Mouse (Mus musculus): ENCODE data around the gene Pex11a. TPM values are rescaled to one million over a fixed set of nuclear protein-coding genes. Genes with fewer than 3 reads are reported as not detected.
A peak's percentile ranks its signal among the peaks of the same experiment; 100 is the strongest.

Pex11a gene
- total and polyA plus RNA-seq, 3 experiments: 2.1 to 4.3 (median 3.4) TPM

- no peak for DNase-seq (ENCODE audit: extremely low read depth)
- Histone ChIP-seq H3K27me3 (replicated peaks) (peaks cover under 1% of the 10 kb centered on the region), H3K4me1 (ENCODE audit: control insufficient read depth in 1 of 2, insufficient read depth in 2 of 2) (peaks cover 0 to 10% of the 10 kb centered on the region in 2 experiments; a peak in 3 of 4 replicates), H3K9ac (ENCODE audit: insufficient read depth, low read depth) (no peak overlapping the region), H3K4me3 (replicated peaks in 1 of 3; ENCODE audit: low read depth in 2 of 3, low read length in 2 of 3, poor library complexity in 1 of 3) (no peak overlapping the region), H3K9me3 (replicated peaks; ENCODE audit: low read length) (no peaks in the 10 kb centered on the region), H3K27ac (ENCODE audit: insufficient read depth, low read depth) (no peak overlapping the region), H3K4me2 (ENCODE audit: insufficient read depth, low read depth, poor library complexity, severe bottlenecking) (no peak overlapping the region), H3K79me2 (replicated peaks; ENCODE audit: control insufficient read depth, extremely low read depth, insufficient read depth, poor library complexity, severe bottlenecking) (no peaks in the 10 kb centered on the region), H3K36me3 (replicated peaks in 1 of 2; ENCODE audit: control insufficient read depth in 1 of 2, insufficient read depth in 1 of 2, low read length in 1 of 2) (no peaks in the 10 kb centered on the region)
- TF ChIP-seq JUN (IDR thresholded peaks at IDR 0.05; ENCODE audit: insufficient read depth, low read depth, low read length) (no peak), TBP (conservative IDR thresholded peaks at IDR 0.05; ENCODE audit: low read depth, low read length) (0 out of 2 replicates have a peak, but pooled peaks have one; percentile 30), MEF2A (IDR thresholded peaks at IDR 0.05; ENCODE audit: borderline replicate concordance, low read depth, low read length) (no peak)
- dilution Hi-C loops (cut with MboI; ENCODE audit: extremely low pct_ligation_motif_present, extremely low pct_unique_long_range_greater_than_20kb, low sequenced_read_pairs) (no loop called here), in situ Hi-C loops (cut with MboI; ENCODE audit: low pct_ligation_motif_present, low pct_unique_long_range_greater_than_20kb, low sequenced_read_pairs) (no loop called here)
Measured at GRCm38 (mm10) chr7:79781826-79782515, 39.0 kb upstream of the Pex11a start.

DNA sequence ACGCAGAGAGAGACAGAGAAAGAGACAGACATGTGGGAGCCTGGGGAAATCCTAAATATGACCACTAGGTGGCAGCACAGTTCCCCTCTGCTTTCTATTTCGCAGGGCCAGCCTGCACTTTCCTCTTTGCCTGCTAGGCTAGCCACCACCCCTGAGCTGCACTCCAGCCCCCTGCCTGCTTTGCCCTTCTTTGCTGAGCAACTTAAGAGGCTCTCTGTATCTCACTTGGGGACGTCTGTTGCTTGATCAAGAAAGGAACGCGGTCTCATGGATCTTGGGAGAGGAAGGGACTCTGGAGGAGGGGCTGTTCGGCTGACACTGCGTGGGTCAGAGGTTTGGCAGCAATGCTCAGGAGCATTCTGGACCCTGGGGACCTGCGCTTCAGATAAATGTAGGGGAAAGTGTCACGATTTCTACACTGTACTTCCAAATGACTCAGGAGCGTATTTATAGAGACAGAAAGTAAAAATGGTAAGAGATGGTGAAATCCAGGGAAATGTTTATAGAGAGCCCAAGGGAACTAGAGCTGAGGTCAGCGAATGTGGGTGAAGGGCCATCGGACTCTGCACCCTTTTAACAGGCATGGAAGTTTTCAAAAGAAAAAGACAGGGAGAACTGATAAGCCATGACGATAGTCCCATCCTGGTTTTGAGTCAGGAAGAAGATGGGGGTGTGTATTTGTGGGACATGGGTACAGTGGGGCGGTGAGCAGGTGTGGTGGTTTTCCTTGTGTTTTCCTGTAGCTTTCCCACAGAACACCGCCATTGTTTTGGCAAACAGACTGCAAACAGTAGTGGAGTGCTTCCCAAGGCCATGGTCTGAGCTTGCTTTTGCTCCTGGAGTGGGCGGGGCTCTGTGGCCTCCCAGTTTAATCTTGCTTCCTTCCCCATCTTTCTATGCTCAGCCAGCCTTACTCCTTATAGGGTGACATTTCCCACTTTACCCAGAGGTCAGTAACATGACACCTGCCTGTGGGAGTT is 38.0 kb upstream of the Pex11a start:
- Histone ChIP-seq H3K9ac (ENCODE audit: insufficient read depth, low read depth) (no peak overlapping the region), H3K79me2 (replicated peaks; ENCODE audit: control insufficient read depth, extremely low read depth, insufficient read depth, poor library complexity, severe bottlenecking) (no peaks in the 10 kb centered on the region), H3K4me2 (ENCODE audit: insufficient read depth, low read depth, poor library complexity, severe bottlenecking) (peak overlapping the region; percentile 48), H3K27me3 (replicated peaks) (peaks cover 2% of the 10 kb centered on the region), H3K36me3 (replicated peaks in 1 of 2; ENCODE audit: control insufficient read depth in 1 of 2, insufficient read depth in 1 of 2, low read length in 1 of 2) (no peaks in the 10 kb centered on the region), H3K4me1 (ENCODE audit: control insufficient read depth in 1 of 2, insufficient read depth in 2 of 2) (peaks cover 0 to 10% of the 10 kb centered on the region in 2 experiments; a peak in 3 of 4 replicates), H3K9me3 (replicated peaks; ENCODE audit: low read length) (no peaks in the 10 kb centered on the region), H3K4me3 (replicated peaks in 1 of 3; ENCODE audit: low read depth in 2 of 3, low read length in 2 of 3, poor library complexity in 1 of 3) (peak overlapping the region in 2 of 3 experiments; percentile 10 to 22), H3K27ac (ENCODE audit: insufficient read depth, low read depth) (no peak overlapping the region)
- in situ Hi-C loops (cut with MboI; ENCODE audit: low pct_ligation_motif_present, low pct_unique_long_range_greater_than_20kb, low sequenced_read_pairs): no loop called here
- DNase-seq (ENCODE audit: extremely low read depth): peak; percentile 76
- TF ChIP-seq ZKSCAN1 (IDR thresholded peaks at IDR 0.05; ENCODE audit: borderline replicate concordance, low read depth, low read length): no peak
- TF ChIP-seq RCOR1 (conservative IDR thresholded peaks at IDR 0.05; ENCODE audit: low read depth, low read length): no peak
- no peak for TF ChIP-seq HCFC1 (IDR thresholded peaks at IDR 0.05; ENCODE audit: low read depth, low read length)
- peak; percentile 66 for TF ChIP-seq RAD21 (IDR thresholded peaks at IDR 0.05; ENCODE audit: low read depth, low read length)
- no peak for TF ChIP-seq MEF2A (IDR thresholded peaks at IDR 0.05; ENCODE audit: borderline replicate concordance, low read depth, low read length)
- TF ChIP-seq CTCF (conservative IDR thresholded peaks at IDR 0.05 in 1 of 2, IDR thresholded peaks at IDR 0.05 in 1 of 2; ENCODE audit: low read depth in 2 of 2, low read length in 2 of 2): peak; percentile 84 to 89
- no peak for TF ChIP-seq GABPA (IDR thresholded peaks at IDR 0.05; ENCODE audit: insufficient replicate concordance, low read depth, low read length)
- peak; percentile 81 for TF ChIP-seq MYC (IDR thresholded peaks at IDR 0.05; ENCODE audit: low read depth, low read length)
- TF ChIP-seq SMC3 (IDR thresholded peaks at IDR 0.05; ENCODE audit: low read depth, low read length): peak; percentile 61
- dilution Hi-C loops (cut with MboI; ENCODE audit: extremely low pct_ligation_motif_present, extremely low pct_unique_long_range_greater_than_20kb, low sequenced_read_pairs): no loop called here

All from CH12.LX (cell line).